Mouse (Mus musculus): Measurements from ENCODE around the gene Asic3. TPM values are rescaled to one million over a fixed set of nuclear protein-coding genes. Genes with fewer than 3 reads are reported as not detected.
A peak's percentile ranks its signal among the peaks of the same experiment; 100 is the strongest.

The Asic3 gene
- polyA plus RNA-seq, 1 experiment = 1.9 TPM

DNA sequence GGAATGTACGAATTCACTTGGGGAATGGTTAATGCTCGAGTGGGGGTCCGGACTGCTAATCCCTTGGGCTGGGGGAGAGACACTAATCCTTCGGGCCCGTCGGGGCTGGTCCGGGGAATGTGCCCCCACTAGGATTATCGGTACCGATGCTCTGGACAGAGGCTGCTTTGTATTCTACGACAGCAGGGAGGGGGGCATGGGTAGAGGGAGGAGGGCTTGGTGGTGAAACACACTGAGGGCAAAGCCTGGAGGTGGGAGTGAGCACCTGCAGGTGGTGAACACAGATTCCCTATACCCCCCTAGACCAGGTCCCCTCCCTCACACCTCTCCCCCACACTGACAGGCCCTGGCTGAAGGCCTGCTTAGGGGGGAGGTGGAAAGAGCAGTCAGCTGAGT is 12.8 kb downstream of the Asic3 start:
- H3K36me3 ChIP-seq (ENCODE audit: control insufficient read depth, insufficient read depth, low read length) = peaks cover 15% of the 10 kb centered on the region
- whole genome bisulfite sequencing = 3% methylated on average over 10 of the region's 10 CpGs
- peaks cover 31% of the 10 kb centered on the region for H3K4me1 ChIP-seq (ENCODE audit: control insufficient read depth, insufficient read depth, insufficient read length, low read length)
- no peaks in the 10 kb centered on the region for H3K27me3 ChIP-seq (ENCODE audit: control insufficient read depth, insufficient read depth, low read length)
- TF ChIP-seq CTCF (IDR thresholded peaks at IDR 0.05; ENCODE audit: extremely low read depth, insufficient read length, insufficient replicate concordance, low read depth, low read length) = no peak
- TF ChIP-seq POLR2A (IDR thresholded peaks at IDR 0.05; ENCODE audit: low read depth, low read length) = no peak
- H3K27ac ChIP-seq (ENCODE audit: insufficient read depth, low read depth, low read length) = no peak overlapping the region
- H3K4me3 ChIP-seq (ENCODE audit: low read depth, low read length) = peak overlapping the region; percentile 73

- WGBS = 13% methylated on average over 9 of the region's 9 CpGs
- H3K4me3 ChIP-seq (ENCODE audit: low read depth, low read length) = peak overlapping the region; percentile 73
- H3K27ac ChIP-seq (ENCODE audit: insufficient read depth, low read depth, low read length) = peak overlapping the region; percentile 75
- H3K4me1 ChIP-seq (ENCODE audit: control insufficient read depth, insufficient read depth, insufficient read length, low read length) = peaks cover 31% of the 10 kb centered on the region
- peaks cover 22% of the 10 kb centered on the region for H3K36me3 ChIP-seq (ENCODE audit: control insufficient read depth, insufficient read depth, low read length)
- no peak for TF ChIP-seq CTCF (IDR thresholded peaks at IDR 0.05; ENCODE audit: extremely low read depth, insufficient read length, insufficient replicate concordance, low read depth, low read length)
- TF ChIP-seq POLR2A (IDR thresholded peaks at IDR 0.05; ENCODE audit: low read depth, low read length) = no peak
- no peaks in the 10 kb centered on the region for H3K27me3 ChIP-seq (ENCODE audit: control insufficient read depth, insufficient read depth, low read length)
Observed at GRCm38 (mm10) chr5:24426556-24427284, 13.5 kb downstream of the Asic3 start.

DNA sequence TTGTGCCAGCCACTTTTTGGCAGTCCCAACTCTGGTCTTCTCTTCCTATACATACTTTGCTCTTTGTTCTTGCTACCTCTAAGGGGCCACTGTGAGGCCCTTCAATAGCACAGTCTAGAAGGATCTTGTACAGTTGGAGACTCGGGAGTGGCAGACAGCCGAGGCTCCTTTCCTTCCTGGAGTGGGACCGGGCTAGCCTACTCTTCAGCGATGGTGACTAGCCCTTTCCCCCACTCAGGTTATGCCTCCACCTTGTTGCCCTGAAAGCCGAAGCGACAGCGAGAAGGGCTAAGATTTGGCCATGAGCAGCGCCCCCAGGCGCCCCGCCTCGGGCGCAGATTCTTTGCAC is 14.1 kb downstream of the Asic3 start:
- WGBS = 29% methylated on average over 12 of the region's 12 CpGs
- peak overlapping the region; percentile 73 for H3K4me3 ChIP-seq (ENCODE audit: low read depth, low read length)
- H3K27me3 ChIP-seq (ENCODE audit: control insufficient read depth, insufficient read depth, low read length) = no peaks in the 10 kb centered on the region
- peak overlapping the region; percentile 75 for H3K27ac ChIP-seq (ENCODE audit: insufficient read depth, low read depth, low read length)
- peaks cover 27% of the 10 kb centered on the region for H3K36me3 ChIP-seq (ENCODE audit: control insufficient read depth, insufficient read depth, low read length)
- TF ChIP-seq POLR2A (IDR thresholded peaks at IDR 0.05; ENCODE audit: low read depth, low read length) (no peak), CTCF (IDR thresholded peaks at IDR 0.05; ENCODE audit: extremely low read depth, insufficient read length, insufficient replicate concordance, low read depth, low read length) (no peak)
- H3K4me1 ChIP-seq (ENCODE audit: control insufficient read depth, insufficient read depth, insufficient read length, low read length) = peaks cover 31% of the 10 kb centered on the region

GRCm38 (mm10) chr5:24427981-24428402 is 14.8 kb downstream of the Asic3 start:
- no peak for TF ChIP-seq CTCF (IDR thresholded peaks at IDR 0.05; ENCODE audit: extremely low read depth, insufficient read length, insufficient replicate concordance, low read depth, low read length)
- no peak for TF ChIP-seq POLR2A (IDR thresholded peaks at IDR 0.05; ENCODE audit: low read depth, low read length)
- H3K36me3 ChIP-seq (ENCODE audit: control insufficient read depth, insufficient read depth, low read length) = peaks cover 34% of the 10 kb centered on the region
- peaks cover 28% of the 10 kb centered on the region for H3K4me1 ChIP-seq (ENCODE audit: control insufficient read depth, insufficient read depth, insufficient read length, low read length)
- 20% methylated on average over 15 of the region's 15 CpGs for WGBS
- H3K27me3 ChIP-seq (ENCODE audit: control insufficient read depth, insufficient read depth, low read length) = no peaks in the 10 kb centered on the region
- H3K27ac ChIP-seq (ENCODE audit: insufficient read depth, low read depth, low read length) = peak overlapping the region; percentile 68
- peak overlapping the region; percentile 63 for H3K4me3 ChIP-seq (ENCODE audit: low read depth, low read length)

GRCm38 (mm10) chr5:24428596-24428995 is 15.4 kb downstream of the Asic3 start:
- Histone ChIP-seq H3K4me1 (ENCODE audit: control insufficient read depth, insufficient read depth, insufficient read length, low read length) (peaks cover 28% of the 10 kb centered on the region), H3K36me3 (ENCODE audit: control insufficient read depth, insufficient read depth, low read length) (peaks cover 40% of the 10 kb centered on the region), H3K27ac (ENCODE audit: insufficient read depth, low read depth, low read length) (peak overlapping the region; percentile 68), H3K4me3 (ENCODE audit: low read depth, low read length) (peak overlapping the region; percentile 63), H3K27me3 (ENCODE audit: control insufficient read depth, insufficient read depth, low read length) (no peaks in the 10 kb centered on the region)
- no peak for TF ChIP-seq CTCF (IDR thresholded peaks at IDR 0.05; ENCODE audit: extremely low read depth, insufficient read length, insufficient replicate concordance, low read depth, low read length)
- TF ChIP-seq POLR2A (IDR thresholded peaks at IDR 0.05; ENCODE audit: low read depth, low read length) = no peak
- WGBS = 19% methylated on average over 9 of the region's 9 CpGs

DNA sequence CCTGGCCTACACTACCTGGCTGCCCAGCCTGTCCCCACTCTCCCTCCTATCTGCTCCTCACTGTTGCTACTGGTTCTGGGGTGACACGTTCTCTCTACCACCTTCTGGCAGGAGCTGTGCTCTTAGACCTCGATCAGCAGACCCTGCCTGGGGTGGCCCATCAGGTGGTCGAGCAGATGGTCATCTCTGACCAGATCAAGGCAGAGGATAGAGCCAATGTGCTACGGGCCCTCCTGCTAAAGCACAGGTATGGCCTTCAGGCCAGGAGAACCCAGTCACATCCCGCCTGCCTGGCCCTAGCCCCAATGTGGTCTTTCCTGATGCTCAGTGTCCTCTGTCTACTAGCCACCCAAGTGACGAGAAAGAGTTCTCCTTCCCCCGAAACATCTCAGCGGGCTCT is 20.8 kb downstream of the Asic3 start:
- no peak for TF ChIP-seq CTCF (IDR thresholded peaks at IDR 0.05; ENCODE audit: extremely low read depth, insufficient read length, insufficient replicate concordance, low read depth, low read length)
- no peak for TF ChIP-seq POLR2A (IDR thresholded peaks at IDR 0.05; ENCODE audit: low read depth, low read length)
- no peak overlapping the region for H3K4me3 ChIP-seq (ENCODE audit: low read depth, low read length)
- whole genome bisulfite sequencing = 92% methylated on average over 8 of the region's 8 CpGs
- H3K4me1 ChIP-seq (ENCODE audit: control insufficient read depth, insufficient read depth, insufficient read length, low read length) = peaks cover 4% of the 10 kb centered on the region; the same call in 1 of the 2 replicates
- no peak overlapping the region for H3K27ac ChIP-seq (ENCODE audit: insufficient read depth, low read depth, low read length)
- H3K36me3 ChIP-seq (ENCODE audit: control insufficient read depth, insufficient read depth, low read length) = peaks cover 84% of the 10 kb centered on the region
- H3K27me3 ChIP-seq (ENCODE audit: control insufficient read depth, insufficient read depth, low read length) = no peaks in the 10 kb centered on the region

DNA sequence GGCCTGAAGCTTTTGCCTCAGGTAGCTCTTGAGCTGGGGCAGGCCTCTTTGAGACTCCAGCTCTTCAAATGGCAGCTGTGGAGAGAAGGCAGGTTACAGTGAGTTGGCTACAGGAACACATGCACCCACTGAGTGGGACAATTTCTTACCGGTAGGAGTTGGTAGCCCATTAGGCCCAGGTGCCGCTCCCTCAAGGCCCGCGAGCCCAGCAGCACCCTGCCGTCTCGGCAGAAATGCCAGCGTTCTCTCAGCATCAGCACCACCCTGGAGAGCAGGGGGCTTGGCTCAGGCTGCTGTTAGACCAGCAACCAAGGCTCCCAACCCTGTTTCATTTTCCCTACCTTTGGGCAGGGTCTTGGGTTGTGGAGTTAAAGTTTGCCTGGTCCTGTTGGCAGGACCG is 28.0 kb downstream of the Asic3 start:
- H3K27ac ChIP-seq (ENCODE audit: insufficient read depth, low read depth, low read length) = no peak overlapping the region
- TF ChIP-seq POLR2A (IDR thresholded peaks at IDR 0.05; ENCODE audit: low read depth, low read length) = no peak
- no peak for TF ChIP-seq CTCF (IDR thresholded peaks at IDR 0.05; ENCODE audit: extremely low read depth, insufficient read length, insufficient replicate concordance, low read depth, low read length)
- H3K27me3 ChIP-seq (ENCODE audit: control insufficient read depth, insufficient read depth, low read length) = no peaks in the 10 kb centered on the region
- peaks cover 15% of the 10 kb centered on the region for H3K4me1 ChIP-seq (ENCODE audit: control insufficient read depth, insufficient read depth, insufficient read length, low read length)
- WGBS = 91% methylated on average over 8 of the region's 8 CpGs
- H3K4me3 ChIP-seq (ENCODE audit: low read depth, low read length) = no peak overlapping the region
- H3K36me3 ChIP-seq (ENCODE audit: control insufficient read depth, insufficient read depth, low read length) = peaks cover 56% of the 10 kb centered on the region
